Mouse (Mus musculus) Patski (cell line): ENCODE results near the gene Pgm2. TPM values are rescaled to one million over a fixed set of nuclear protein-coding genes. Genes with fewer than 3 reads are reported as not detected.

Experiments
- ATAC-seq: fragments of 100-300 bp; one replicate; pipeline ENCODE4 v1.8.0; 2021
- CTCF ChIA-PET: fragments of 350-600 bp; sonication (Branson Sonifier 250); formaldehyde crosslinking; loops from one replicate; lab custom pipeline; 2022; ENCODE audit warnings: inconsistent platforms; lab: Charles Lee
- POLR2A ChIA-PET: fragments of 350-600 bp; sonication (Branson Sonifier 250); formaldehyde crosslinking; loops from one replicate; lab custom pipeline; 2022; ENCODE audit warnings: antibody characterized with exemption, inconsistent platforms; lab: Charles Lee
- DNase-seq: peaks from one replicate; pipeline ENCODE4 v3.0.0-alpha.2; 2011; ENCODE audit warnings: low read depth, low spot score
- H3K27me3 ChIP-seq: fragments of 371-371 bp; one replicate; pipeline ENCODE4 v1.5.1; 2021
- CTCF ChIP-seq: fragments of 100-300 bp; IDR thresholded peaks from one replicate; pipeline ENCODE4 v1.5.1; 2021
- in situ Hi-C: fragments of 300-500 bp; cut with MboI; formaldehyde crosslinking; loops from 3 replicates; pipeline ENCODE4 v1.11.1; 2018; ENCODE audit warnings: low pct_unique_long_range_greater_than_20kb, mixed read lengths
- polyA plus RNA-seq: library from polyadenylated mRNA; unstranded; gene quantifications from one replicate; pipeline ENCODE4 v1.2.3, GENCODE M21; 2021

Gene Pgm2
- polyA plus RNA-seq, 1 experiment from 2014 or later: 84.2 TPM

GRCm38 (mm10) chr5:64131550-64131949 lies 38.8 kb downstream of the Pgm2 start:
- DNase-seq: no peak
- ATAC-seq: no peak
- in situ Hi-C loops: no loop called here
- no peak for TF ChIP-seq CTCF
- POLR2A ChIA-PET: interaction anchor here (0.6 kb wide), 1 partner anchor 134 kb away, joined by 5 read pairs; no protein-coding TSS in a partner anchor
- no peaks in the 10 kb centered on the region for H3K27me3 ChIP-seq
- CTCF ChIA-PET: interaction anchor here (1.5 kb wide), 1 partner anchor 139 kb away, joined by 3 read pairs; no protein-coding TSS in a partner anchor

- no peaks in the 10 kb centered on the region for H3K27me3 ChIP-seq
- ATAC-seq (no peak), DNase-seq (no peak)
- in situ Hi-C loops: no loop called here
- TF ChIP-seq CTCF: no peak
- ChIA-PET POLR2A (no interaction called here), CTCF (no interaction called here)
These were observed 41.2 kb downstream of the Pgm2 start for GRCm38 (mm10) chr5:64133901-64134300.

GRCm38 (mm10) chr5:64136325-64136724 lies 43.6 kb downstream of the Pgm2 start:
- ATAC-seq: peak; percentile 62
- DNase-seq: no peak
- peak; percentile 89 for TF ChIP-seq CTCF
- ChIA-PET CTCF (interaction anchor here (0.7 to 3.2 kb wide), 9 partner anchors 10 to 139 kb away, joined by 3 to 28 read pairs (median 4); partner anchors contain the start of gene Tbc1d1), POLR2A (no interaction called here)
- no peaks in the 10 kb centered on the region for H3K27me3 ChIP-seq
- in situ Hi-C loops: loop anchor here (5.0 kb wide), 1 partner anchor 131 kb away; no protein-coding TSS in a partner anchor

GRCm38 (mm10) chr5:64140202-64140601 lies 47.5 kb downstream of the Pgm2 start:
- H3K27me3 ChIP-seq: no peaks in the 10 kb centered on the region
- DNase-seq: no peak
- ATAC-seq: no peak
- ChIA-PET CTCF (interaction anchor here (1.0 to 1.5 kb wide), 4 partner anchors 20 to 134 kb away, joined by 3 to 5 read pairs (median 4); no protein-coding TSS in a partner anchor), POLR2A (no interaction called here)
- in situ Hi-C loops: no loop called here
- no peak for TF ChIP-seq CTCF

GRCm38 (mm10) chr5:64144315-64144714 lies 51.6 kb downstream of the Pgm2 start:
- H3K27me3 ChIP-seq: no peaks in the 10 kb centered on the region
- in situ Hi-C loops: no loop called here
- ChIA-PET CTCF (interaction anchor here (1.1 to 1.5 kb wide), 2 partner anchors 9 to 120 kb away, joined by 3 read pairs; no protein-coding TSS in a partner anchor), POLR2A (no interaction called here)
- TF ChIP-seq CTCF: no peak
- ATAC-seq (no peak), DNase-seq (no peak)

DNA sequence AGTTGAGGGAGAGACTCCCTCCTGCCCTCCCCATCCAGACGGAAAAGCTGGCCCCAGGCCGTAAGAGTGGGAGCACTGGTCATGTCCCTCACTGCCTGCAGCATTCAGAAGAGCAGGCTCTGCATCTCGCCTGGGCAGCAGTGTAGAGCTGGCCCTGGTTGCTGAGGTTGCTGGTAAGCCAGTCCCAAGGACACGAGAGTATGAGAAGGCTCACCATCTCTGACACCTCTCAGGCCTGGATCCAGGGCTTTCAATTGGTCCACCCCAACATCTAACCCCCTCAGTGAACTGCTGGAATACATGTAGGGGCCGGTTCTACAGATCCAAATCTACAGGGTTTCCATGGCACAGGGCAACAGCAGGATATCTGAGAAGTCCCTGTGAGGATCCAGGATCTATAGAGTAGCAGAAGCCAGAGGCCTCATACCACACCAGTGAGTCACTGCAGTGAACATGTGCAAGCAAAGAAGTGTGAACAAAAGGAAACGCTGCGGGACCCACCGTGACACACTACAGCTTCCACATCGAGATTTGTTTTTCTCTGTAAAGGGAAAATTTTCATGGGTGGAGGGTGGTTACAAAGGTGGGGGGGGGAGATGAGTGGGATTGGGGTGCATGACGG lies 53.7 kb downstream of the Pgm2 start:
- peak; percentile 73 for ATAC-seq
- H3K27me3 ChIP-seq: peaks cover 5% of the 10 kb centered on the region
- ChIA-PET POLR2A (interaction anchor here (1.7 kb wide), 1 partner anchor 10 kb away, joined by 4 read pairs; the partner anchor contains the start of gene Tbc1d1), CTCF (interaction anchor here (1.1 to 2.8 kb wide), 3 partner anchors 9 to 128 kb away, joined by 4 to 8 read pairs (median 7); partner anchors contain the start of gene Tbc1d1)
- no peak for TF ChIP-seq CTCF
- in situ Hi-C loops: no loop called here
- DNase-seq: no peak

- H3K27me3 ChIP-seq: peaks cover 11% of the 10 kb centered on the region
- ChIA-PET CTCF (no interaction called here), POLR2A (no interaction called here)
- ATAC-seq (no peak), DNase-seq (no peak)
- no peak for TF ChIP-seq CTCF
- in situ Hi-C loops: no loop called here
These were observed 56.7 kb downstream of the Pgm2 start for GRCm38 (mm10) chr5:64149184-64150127.

- peaks cover 11% of the 10 kb centered on the region for H3K27me3 ChIP-seq
- TF ChIP-seq CTCF: no peak
- CTCF ChIA-PET: interaction anchor here (0.7 to 4.8 kb wide), 2 partner anchors 10 to 17 kb away, joined by 3 to 28 read pairs; no protein-coding TSS in a partner anchor
- in situ Hi-C loops: no loop called here
- ATAC-seq: no peak
- no peak for DNase-seq
- POLR2A ChIA-PET: no interaction called here
These were observed 60.6 kb downstream of the Pgm2 start for GRCm38 (mm10) chr5:64153319-64153718.

DNA sequence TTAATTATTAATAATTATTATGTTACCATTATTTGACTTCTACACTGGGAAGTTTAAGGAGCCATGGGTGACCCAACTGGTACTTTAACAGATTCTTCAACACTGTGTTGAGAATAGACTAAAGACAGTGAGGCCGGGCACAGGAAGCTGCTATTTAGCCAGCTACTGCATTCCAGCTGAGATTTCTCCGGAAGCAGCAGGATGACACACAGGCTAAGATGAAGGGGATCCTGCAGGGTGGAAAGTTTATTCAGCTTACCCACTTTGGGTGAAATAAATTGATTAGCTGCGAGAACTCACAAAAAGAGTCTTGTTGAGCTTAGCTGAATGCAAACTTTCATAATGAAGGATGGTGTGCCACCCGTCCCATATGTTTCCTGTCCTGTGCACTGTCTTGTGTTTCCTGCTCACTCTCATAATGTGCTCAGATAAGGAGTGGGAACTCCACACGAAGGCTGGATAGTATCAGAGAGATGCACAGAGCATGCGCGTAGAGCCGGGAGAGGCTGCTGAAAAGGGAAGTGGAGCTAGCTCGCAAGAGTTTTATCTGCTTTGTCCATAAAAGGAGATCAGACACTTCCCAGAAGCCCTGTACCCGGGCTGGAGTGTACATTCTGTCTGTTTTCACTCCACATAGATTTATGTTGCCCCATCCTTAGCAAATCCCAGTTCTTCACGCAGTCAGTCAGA lies 63.3 kb downstream of the Pgm2 start, which contains the start of gene Tbc1d1:
Tbc1d1 (plus strand) TSS at position 445 of the 690 bp plus-strand sequence.
- ATAC-seq (peak; percentile 5), DNase-seq (no peak)
- H3K27me3 ChIP-seq: peaks cover 6% of the 10 kb centered on the region
- in situ Hi-C loops: no loop called here
- no peak for TF ChIP-seq CTCF
- POLR2A ChIA-PET: interaction anchor here (1.6 kb wide), 1 partner anchor 9 kb away, joined by 4 read pairs; no protein-coding TSS in a partner anchor
- CTCF ChIA-PET: interaction anchor here (1.6 to 4.8 kb wide), 6 partner anchors 10 to 130 kb away, joined by 4 to 28 read pairs (median 6); no protein-coding TSS in a partner anchor
